Mouse (Mus musculus) cerebellum, postnatal 4 days (tissue): ENCODE data around the gene Zfp382.
"Not testable (repeated sequence)": the region's sequence is repeated elsewhere in the genome, so short reads cannot be mapped to it uniquely, and the experiment has no call there.

ENCODE experiments used
- DNase-seq, 2 experiments: peaks; one replicate each; pipeline ENCODE4 v3.0.0; 2022; ENCODE audit warnings: low spot score in 2 of 2, mixed read lengths in 1 of 2

The Zfp382 gene

DNA sequence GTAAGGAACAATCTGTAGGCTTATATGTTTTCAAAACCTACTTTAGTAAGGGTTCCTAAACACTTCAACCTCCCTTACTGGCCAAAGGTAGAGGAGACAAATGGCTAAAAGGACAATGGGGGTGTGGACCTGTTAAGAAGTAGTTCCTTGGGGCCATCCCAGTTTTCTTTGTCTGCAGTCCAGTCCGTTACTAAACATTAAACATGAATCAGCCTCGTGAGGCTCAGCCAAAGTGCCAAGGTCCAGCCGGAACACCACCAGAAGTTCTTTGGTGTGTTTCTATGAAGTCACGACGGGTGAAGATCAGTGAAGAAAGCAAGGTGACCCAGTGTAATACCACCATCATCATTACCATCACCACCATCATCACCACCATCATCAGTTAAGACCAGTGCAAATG lies 25.3 kb downstream of the Zfp382 start:
- DNase-seq = no peak

- DNase-seq = no peak
Observed at GRCm38 (mm10) chr7:30154040-30154439, 32.3 kb downstream of the Zfp382 start.

DNA sequence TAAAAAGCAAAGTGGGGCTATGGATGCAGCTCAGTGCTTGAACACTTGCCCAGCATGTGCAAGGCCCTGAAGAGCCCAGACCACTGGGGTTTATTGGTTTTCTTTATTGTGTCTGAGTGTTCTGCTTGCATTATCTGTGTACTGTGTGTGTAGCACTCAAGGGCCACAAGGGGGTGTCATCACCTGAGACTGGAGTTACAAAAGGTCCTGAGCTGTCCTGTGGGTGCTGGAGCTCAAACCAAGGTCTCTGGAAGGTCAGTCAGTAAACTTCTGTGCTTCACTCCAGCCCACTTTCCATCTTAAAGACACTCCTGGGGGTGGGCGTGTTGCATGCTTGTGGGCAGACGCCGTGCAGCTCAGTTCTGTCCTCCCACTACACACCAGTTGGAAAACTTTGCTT lies 33.8 kb downstream of the Zfp382 start:
- DNase-seq = no peak

- DNase-seq = no peak
Observed at GRCm38 (mm10) chr7:30163113-30163512, 41.4 kb downstream of the Zfp382 start.

DNA sequence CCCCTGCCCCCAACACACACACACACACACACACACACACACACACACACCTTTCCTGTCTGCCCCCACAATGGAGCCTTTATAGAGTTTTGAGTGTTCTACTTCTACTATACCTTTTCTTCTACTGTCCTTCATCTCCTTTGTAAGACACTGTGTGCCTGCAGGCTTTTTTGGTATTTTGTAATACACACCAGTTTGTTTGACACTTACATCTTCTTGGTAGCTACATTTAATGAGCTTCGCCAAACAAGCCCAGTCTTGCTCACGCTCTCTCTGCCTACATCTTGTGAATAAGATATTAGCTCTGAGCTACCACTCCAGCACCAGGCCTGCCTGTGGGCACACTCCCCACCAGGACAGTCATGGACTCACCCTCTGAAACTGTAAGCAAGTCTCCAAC lies 43.0 kb downstream of the Zfp382 start:
- DNase-seq = no peak

DNA sequence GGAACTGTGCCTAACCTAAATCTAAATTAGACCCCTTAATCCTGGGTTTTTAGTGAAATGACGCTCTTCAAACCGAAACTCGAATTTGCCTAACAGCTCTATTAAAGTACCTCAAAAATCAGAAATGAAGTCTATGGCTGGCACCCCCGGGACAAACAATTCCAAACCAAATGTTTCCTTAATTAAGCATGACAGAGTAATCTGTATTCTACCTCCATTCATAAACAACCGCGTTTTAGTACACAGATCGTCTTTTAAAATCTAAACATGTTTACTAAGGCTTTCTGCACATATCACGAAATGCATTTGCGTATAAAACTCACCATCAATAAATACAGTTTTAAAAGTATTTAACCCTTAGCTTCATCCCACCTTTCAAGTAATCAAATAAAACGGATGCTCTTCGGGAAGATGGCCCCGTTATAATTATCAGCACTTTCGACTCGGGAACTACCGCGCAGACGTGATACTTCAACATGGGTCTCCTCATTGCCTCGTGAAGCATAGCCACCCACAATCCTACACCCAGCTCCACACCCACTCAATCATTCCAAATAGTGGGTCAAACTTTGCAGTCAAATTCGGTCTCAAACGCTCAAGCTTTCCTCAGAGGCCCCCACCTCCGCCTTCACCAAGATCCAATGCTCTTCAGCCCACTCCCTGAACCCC lies 47.3 kb downstream of the Zfp382 start:
- DNase-seq = no peak

- peak; percentile 66 to 84 for DNase-seq
Observed at GRCm38 (mm10) chr7:30169583-30170282, 48.0 kb downstream of the Zfp382 start, which contains the start of gene Zfp146. TSS of gene Zfp146 (minus strand) at chr7:30169750.

GRCm38 (mm10) chr7:30170283-30170951 lies 48.7 kb downstream of the Zfp382 start:
- no peak for DNase-seq

DNA sequence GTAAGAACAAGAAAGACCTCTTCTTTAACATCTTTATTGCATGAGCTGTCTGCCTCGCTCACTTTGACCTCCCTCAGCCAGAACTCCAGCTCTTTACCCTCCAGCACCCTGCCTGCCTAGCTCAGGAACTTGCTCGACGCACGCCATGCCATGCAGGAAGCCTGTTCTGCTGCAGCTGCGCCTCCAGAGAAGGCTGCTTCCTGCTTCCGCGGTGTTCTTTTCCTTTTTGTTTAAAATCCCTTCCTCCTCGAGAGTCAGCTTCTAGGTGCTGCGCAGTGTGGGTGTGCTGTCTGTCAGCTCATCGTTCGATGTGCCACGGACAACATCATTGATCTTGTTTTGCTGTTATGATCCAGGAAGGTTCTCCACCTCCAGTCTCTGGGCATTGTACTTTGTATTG lies 54.7 kb downstream of the Zfp382 start:
- no peak for DNase-seq

DNA sequence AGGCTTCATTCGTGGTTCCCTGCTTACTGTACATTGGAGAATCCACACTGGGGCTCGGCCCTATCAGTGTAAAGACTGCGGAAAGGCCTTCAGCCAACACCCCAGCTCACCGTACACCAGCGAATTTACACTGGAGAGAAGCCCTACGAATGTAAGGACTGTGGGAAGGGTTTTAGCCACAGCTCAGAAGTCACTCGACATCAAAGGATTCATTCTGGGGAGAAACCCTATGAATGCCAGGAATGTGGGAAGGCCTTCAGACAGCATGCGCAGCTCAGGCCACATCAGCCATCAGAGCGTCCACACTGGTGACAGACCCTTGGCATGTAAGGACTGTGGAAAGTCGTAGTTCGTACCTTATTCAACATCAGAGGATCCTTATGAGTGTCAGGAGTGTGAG lies 56.5 kb downstream of the Zfp382 start:
- DNase-seq = no peak

DNA sequence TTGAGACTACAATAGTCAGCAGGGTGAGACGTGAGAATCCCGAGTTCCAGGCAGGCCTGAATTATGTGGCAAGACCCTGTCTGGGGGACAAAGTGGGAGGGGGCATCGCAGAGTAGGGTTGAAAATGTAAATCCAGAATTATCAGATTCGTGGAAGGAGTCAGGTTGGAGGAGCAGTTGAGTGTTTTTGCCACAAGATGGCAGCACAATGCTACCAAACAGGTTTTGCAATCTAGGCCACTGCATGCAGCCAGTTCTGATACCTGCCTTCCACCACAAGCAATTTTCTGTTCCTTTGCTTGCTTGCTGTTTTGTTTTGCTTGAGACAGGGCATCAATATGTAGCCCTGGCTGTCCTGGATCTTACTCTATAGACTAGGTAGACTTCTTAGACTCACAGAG lies 59.6 kb downstream of the Zfp382 start:
- DNase-seq = peak; percentile 62 to 74

GRCm38 (mm10) chr7:30181929-30182328 lies 60.2 kb downstream of the Zfp382 start:
- DNase-seq = not testable (repeated sequence)

GRCm38 (mm10) chr7:30183189-30183588 lies 61.4 kb downstream of the Zfp382 start:
- DNase-seq = not testable (repeated sequence)

- DNase-seq = peak in 1 of 2 experiments; percentile 51
Observed at GRCm38 (mm10) chr7:30183879-30184289, 62.1 kb downstream of the Zfp382 start, which contains the start of gene Cox7a1. TSS of gene Cox7a1 (plus strand) at chr7:30184144.
